In the genomic region with DNA sequence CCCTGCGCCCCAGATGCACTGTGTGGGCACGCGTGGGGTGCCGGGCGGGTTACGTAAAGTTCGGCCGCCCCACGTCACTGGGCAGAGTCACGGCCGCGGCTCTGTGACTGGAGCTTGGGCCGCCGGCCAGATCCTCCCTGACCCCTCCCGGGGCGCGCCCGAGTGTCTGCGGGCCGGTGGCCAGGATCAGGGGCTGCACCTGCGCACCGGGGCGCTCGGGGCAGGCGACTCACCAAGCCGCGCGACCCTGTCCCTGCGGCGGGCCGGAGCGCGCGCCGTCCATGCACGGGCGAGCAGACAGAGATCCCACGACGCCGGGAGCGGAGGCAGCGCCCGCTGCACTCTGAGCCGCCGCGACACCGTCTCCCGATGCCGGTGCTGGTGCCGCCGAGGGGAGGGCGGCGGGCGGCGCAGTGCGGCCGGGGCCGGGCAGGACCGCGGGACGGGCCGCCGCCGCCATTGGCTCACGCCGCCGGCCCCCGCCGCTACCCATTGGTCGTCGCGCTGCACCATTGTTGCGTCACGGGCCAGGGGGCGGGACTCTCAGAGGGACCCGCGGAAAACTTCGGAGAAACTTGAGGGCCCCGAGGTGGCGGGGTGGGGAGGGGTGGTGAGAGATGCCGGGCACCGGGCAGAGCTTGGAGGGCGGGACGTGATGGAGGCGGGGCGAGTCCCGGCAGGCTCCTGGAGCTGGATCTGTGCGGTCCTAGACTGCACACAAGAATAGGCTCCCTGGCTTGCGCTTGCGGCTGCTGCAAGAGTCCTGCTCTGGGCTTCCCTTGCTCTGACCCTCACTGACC, we compare ENCODE assay signal across 7 mouse cellular contexts. TPM values are rescaled to one million over a fixed set of nuclear protein-coding genes. Genes with fewer than 3 reads are reported as not detected.
DNase-seq lines count a peak whose midpoint lies in the region; ATAC-seq lines count a peak whose summit lies in the region.

Gene Ankrd9 (minus strand): TSS at position 434 of the 800 bp plus-strand sequence.

- WGBS in embryonic facial prominence, embryonic 11.5 days, result under 1% methylated on average over 61 of the region's 90 CpGs
- WGBS in limb, embryonic 10.5 days, result under 1% methylated on average over 85 of the region's 90 CpGs
- WGBS in midbrain, embryonic 13.5 days, result under 1% methylated on average over 63 of the region's 90 CpGs

- peak within 1 kb of the TSS; percentile 98 for H3K4me2 ChIP-seq in embryonic facial prominence, embryonic 11.5 days (ENCODE audit: low read depth, low read length)
- peak within 1 kb of the TSS; percentile 95 for H3K4me2 ChIP-seq in midbrain, embryonic 13.5 days (replicated peaks)

- no peaks in the 10 kb centered on the region for H3K9me3 ChIP-seq in embryonic facial prominence, embryonic 11.5 days (replicated peaks; ENCODE audit: control insufficient read depth, low read length)
- H3K9me3 ChIP-seq in limb, embryonic 10.5 days (replicated peaks), result no peaks in the 10 kb centered on the region
- no peaks in the 10 kb centered on the region for H3K9me3 ChIP-seq in midbrain, embryonic 13.5 days

- H3K36me3 ChIP-seq in embryonic facial prominence, embryonic 11.5 days (replicated peaks; ENCODE audit: control insufficient read depth, insufficient read depth, low read depth, low read length), result peaks cover 7% of the 10 kb centered on the region
- H3K36me3 ChIP-seq in limb, embryonic 10.5 days, result peaks cover 37% of the 10 kb centered on the region
- peaks cover 33% of the 10 kb centered on the region for H3K36me3 ChIP-seq in midbrain, embryonic 13.5 days

- H3K27me3 ChIP-seq in embryonic facial prominence, embryonic 11.5 days (ENCODE audit: control insufficient read depth, insufficient read depth, low read length), result no peaks in the 10 kb centered on the region
- H3K27me3 ChIP-seq in limb, embryonic 10.5 days (ENCODE audit: low read depth, poor library complexity, severe bottlenecking), result peaks cover 4% of the 10 kb centered on the region; the same call in 1 of the 2 replicates
- H3K27me3 ChIP-seq in midbrain, embryonic 13.5 days, result no peaks in the 10 kb centered on the region

- ATAC-seq in embryonic facial prominence, embryonic 11.5 days (replicated peaks; ENCODE audit: insufficient number of reproducible peaks, low FRiP score, low TSS enrichment, low read depth), result peak; percentile 95
- ATAC-seq in granulocyte monocyte progenitor cell, adult 5-6 weeks (replicated peaks; ENCODE audit: poor library complexity, severe bottlenecking), result peak; percentile 83
- peak; percentile 97 for ATAC-seq in midbrain, embryonic 13.5 days

- no peak within 1 kb of the TSS for H3K27ac ChIP-seq in embryonic facial prominence, embryonic 11.5 days (replicated peaks; ENCODE audit: low read depth, low read length)
- H3K27ac ChIP-seq in limb, embryonic 10.5 days, result peak within 1 kb of the TSS; percentile 91
- peak within 1 kb of the TSS; percentile 71 for H3K27ac ChIP-seq in midbrain, embryonic 13.5 days

- peak within 1 kb of the TSS; percentile 82 for H3K9ac ChIP-seq in embryonic facial prominence, embryonic 11.5 days (replicated peaks; ENCODE audit: low read length)
- peak within 1 kb of the TSS; percentile 87 for H3K9ac ChIP-seq in midbrain, embryonic 13.5 days (replicated peaks)

- H3K4me1 ChIP-seq in embryonic facial prominence, embryonic 11.5 days (ENCODE audit: control insufficient read depth, insufficient read depth, low read length), result no peaks in the 10 kb centered on the region
- H3K4me1 ChIP-seq in limb, embryonic 10.5 days, result peaks cover 33% of the 10 kb centered on the region
- H3K4me1 ChIP-seq in midbrain, embryonic 13.5 days (replicated peaks), result peaks cover 15% of the 10 kb centered on the region

- peak within 1 kb of the TSS; percentile 85 for H3K4me3 ChIP-seq in embryonic facial prominence, embryonic 11.5 days (ENCODE audit: low read depth, low read length)
- H3K4me3 ChIP-seq in limb, embryonic 10.5 days, result peak within 1 kb of the TSS; percentile 90
- peak within 1 kb of the TSS; percentile 87 for H3K4me3 ChIP-seq in midbrain, embryonic 13.5 days (replicated peaks)

- peak; percentile 100 for DNase-seq in adrenal gland, postnatal 14 days
- peak; percentile 98 for DNase-seq in embryonic facial prominence, embryonic 11.5 days (ENCODE audit: low spot score)
- DNase-seq in kidney, adult 11 months, result peak; percentile 98
- DNase-seq in limb, embryonic 10.5 days (ENCODE audit: low spot score), result peak; percentile 97
- peak; percentile 95 for DNase-seq in spleen, adult 12 weeks (ENCODE audit: low spot score)

RNA-seq across cellular contexts. Expression of gene Ankrd9, which starts in this region (rescaled TPM):
- total RNA-seq in adrenal gland, postnatal 14 days (2021), result 52.5 and 55.7 TPM in 2 replicates
- polyA plus RNA-seq in embryonic facial prominence, embryonic 11.5 days (2014; fragmentation: Nextera tagmentation; extraction: Ambion mirVana), result 9.5 and 11.5 TPM in 2 replicates
- total RNA-seq in granulocyte monocyte progenitor cell, adult 5-6 weeks (2014; fragmentation: Nextera tagmentation), result 0.17 and 2.4 TPM in 2 replicates
- total RNA-seq in granulocyte monocyte progenitor cell, adult 5-6 weeks (2017), result 1.7 and 7.3 TPM in 2 replicates
- polyA plus RNA-seq in limb, embryonic 10.5 days (2016; fragmentation: Nextera tagmentation; extraction: Ambion mirVana), result 15.2 and 17.2 TPM in 2 replicates
- 6.0 and 6.3 TPM in 2 replicates for polyA plus RNA-seq in midbrain, embryonic 13.5 days (2015; fragmentation: Nextera tagmentation; extraction: Ambion mirVana)
